Mouse (Mus musculus): ENCODE measurements at regions not wholly inside any gene's neighbourhood (a gene's known extent, or its start where the extent isn't known, plus 50 kb on each side); places are given as distances from the start of the nearest gene placed in this dataset.

DNA sequence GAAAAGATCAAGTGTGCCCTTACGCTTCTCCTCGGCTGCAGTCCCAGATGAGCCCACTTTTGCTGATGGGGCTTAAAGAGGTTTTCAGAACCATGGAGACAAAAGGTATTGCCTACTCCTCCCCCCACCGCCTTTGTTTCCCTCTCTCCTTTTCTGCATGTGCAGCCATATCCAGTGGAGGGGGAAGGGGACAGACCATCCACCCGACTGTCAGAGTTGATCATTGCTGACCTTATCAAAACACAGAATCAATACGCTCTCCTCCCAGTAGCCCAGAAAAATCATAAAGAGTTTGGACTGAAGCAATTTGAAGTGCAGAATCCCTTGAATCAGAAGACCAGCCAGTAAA, 159.9 kb upstream of the Ppp2r3a start:
- TF ChIP-seq CTCF (IDR thresholded peaks at IDR 0.05; ENCODE audit: extremely low read depth, insufficient read depth, low read length) (no peak), POLR2A (IDR thresholded peaks at IDR 0.05; ENCODE audit: extremely low read depth, insufficient read depth, low read length) (no peak)

Measured in cortical plate, adult 2 months (tissue).